Mouse (Mus musculus) MN1 (cell line): ENCODE results near the gene Magea2.
"Not testable (repeated sequence)": the region's sequence is repeated elsewhere in the genome, so short reads cannot be mapped to it uniquely, and the experiment has no call there.

Experiments used
- DNase-seq: peaks from one replicate; pipeline ENCODE4 v3.0.0-alpha.2; 2016; ENCODE audit warnings: low spot score

Gene Magea2

DNA sequence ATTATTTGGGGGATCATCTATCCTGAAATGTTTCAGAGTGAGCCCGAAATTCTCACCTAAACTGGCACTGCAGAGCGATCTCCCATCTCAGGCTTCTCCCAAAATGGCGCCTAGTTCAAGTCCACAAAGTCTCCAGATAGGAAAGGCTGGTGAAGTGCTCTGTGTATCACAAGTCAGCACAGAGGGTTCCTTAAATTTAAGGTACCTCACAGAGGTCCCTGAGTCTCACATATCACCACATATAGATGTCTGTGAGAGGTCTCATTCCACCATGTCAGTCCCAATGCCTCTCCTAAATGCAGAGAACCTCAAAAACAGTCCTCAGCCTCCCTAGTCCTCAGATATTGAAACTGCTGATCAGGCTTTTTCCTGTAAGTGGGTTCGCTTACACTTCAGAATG, at the start of gene Magea2:
Gene Magea2, minus strand, starts transcription at position 101 of the 400 bp plus-strand sequence.
- DNase-seq, result not testable (repeated sequence)

DNA sequence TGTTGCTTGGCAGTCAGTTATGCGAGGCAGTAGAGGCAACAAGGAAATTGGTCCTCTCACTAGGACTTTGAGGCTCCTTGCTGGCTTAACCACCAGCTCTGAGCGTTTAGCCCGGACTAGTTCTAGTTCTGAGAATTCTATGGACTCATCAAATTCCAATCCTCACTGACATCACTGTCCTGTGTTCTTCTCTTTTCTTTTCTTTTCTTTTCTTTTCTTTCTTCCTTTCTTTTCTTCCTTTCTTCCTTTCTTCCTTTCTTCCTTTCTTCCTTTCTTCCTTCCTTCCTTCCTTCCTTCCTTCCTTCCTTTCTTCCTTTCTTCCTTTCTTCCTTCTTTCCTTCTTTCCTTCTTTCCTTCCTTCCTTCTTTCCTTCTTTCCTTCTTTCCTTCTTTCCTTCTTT, 34.8 kb upstream of the Magea2 start, which contains the start of gene Cldn34b2:
Gene Cldn34b2, minus strand, starts transcription at position 101 of the 400 bp plus-strand sequence.
- not testable (repeated sequence) for DNase-seq

DNA sequence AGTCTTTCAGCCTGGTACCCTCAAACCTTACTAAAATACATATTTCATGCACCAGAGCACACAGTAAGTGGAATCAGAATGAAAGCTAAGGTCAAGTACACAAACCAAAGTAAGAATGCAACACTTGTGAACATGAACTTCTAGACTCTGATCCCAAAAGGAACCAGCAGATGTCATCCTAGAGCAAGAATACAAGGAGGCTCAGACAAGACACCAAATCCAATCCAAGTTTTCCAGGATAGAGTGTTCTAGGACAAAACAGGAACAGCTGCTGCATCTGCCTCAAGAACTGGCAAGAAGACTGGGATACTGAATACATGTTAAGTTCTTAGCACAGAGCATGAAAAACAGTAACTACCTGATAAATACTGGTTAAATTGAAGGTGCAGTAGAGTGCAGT, 4.6 kb upstream of the Magea2 start:
- DNase-seq, result peak; percentile 9

DNA sequence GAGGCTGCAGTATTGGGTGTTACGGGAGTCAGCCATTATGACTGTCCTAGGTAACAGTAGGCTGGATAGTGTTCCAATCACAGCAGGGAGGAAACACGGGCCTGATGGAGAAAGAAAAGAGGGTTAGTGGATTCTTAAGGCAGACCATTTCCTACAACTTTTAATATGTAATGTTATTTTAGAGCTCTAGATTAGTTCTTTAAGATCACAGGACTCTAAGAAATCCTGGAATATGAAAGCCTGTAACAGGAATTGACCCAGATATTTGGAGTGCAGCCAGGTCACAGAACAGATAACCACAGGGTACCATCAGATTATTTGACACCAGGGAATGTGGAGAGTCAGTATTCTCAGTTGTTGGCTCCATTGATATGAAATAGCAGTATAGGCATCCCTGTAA, 3.8 kb downstream of the Magea2 start, which contains the start of gene Magea1:
Gene Magea1, minus strand, starts transcription at position 101 of the 400 bp plus-strand sequence.
- DNase-seq, result not testable (repeated sequence)

DNA sequence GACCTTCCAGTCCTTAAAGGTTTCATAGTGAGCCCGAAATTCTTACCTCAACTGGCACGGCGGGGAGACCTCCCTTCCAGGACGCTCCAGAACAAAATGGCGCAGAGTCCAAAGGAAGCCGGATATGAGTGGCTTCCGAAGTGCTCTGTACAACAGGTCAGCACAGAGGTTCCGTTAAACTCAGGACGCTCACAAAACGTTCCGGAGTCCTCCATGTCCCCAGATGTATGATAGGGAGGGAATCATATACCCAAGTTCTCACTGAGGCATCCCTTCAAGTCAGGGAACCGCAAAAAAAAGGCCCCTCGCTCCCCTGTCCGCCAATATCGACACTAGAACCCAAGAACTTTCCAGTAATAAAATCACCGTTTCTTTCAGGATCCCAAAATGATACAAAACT, 30.4 kb downstream of the Magea2 start, which contains the start of gene Magea5:
Gene Magea5, minus strand, starts transcription at position 101 of the 400 bp plus-strand sequence.
- DNase-seq, result not testable (repeated sequence)

- DNase-seq, result not testable (repeated sequence)
Measured at GRCm38 (mm10) chrX:154995750-154996149, 97.7 kb downstream of the Magea2 start, which contains the start of gene Magea8. Magea8 (minus strand) TSS chrX:154995850.
